Comparison of ENCODE assay signal across 13 mouse cellular contexts in the genomic region with DNA sequence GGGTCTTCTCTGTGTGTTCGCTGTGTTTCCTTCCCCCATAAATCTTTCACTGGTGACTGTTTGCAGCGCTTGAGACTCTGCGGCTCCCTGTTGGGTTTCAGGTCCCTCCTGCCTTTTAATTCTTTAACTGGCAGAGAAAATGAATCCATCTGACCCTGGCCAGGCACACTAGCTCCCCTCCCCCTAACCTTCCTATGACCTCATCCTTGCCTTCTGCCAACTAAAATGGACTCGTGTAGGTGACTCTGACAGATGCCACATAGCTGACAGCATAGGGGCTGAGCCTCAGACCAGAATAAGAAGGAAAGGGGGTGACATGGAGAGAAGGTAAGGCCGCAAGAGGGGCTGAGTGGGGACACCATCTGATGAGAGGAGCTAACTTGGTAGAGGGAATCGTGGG. TPM values are rescaled to one million over a fixed set of nuclear protein-coding genes. Genes with fewer than 3 reads are reported as not detected.
A peak's percentile ranks its signal among the peaks of the same experiment; 100 is the strongest.
DNase-seq lines count a peak whose midpoint lies in the region; ATAC-seq and TF ChIP-seq lines count a peak whose summit lies in the region.
"Had no signal": no experiment of that assay in that cellular context is flagged by ENCODE, and none has a peak within 500 bp of the region (broad histone marks: within the 10 kb centered on the region; RNA-seq: fewer than 3 reads in every experiment).

No protein-coding gene starts in this region.

- no peaks in the 10 kb centered on the region for H3K4me1 ChIP-seq in hindbrain, postnatal 0 days (ENCODE audit: insufficient read depth, low read length)
- peaks cover 54% of the 10 kb centered on the region for H3K4me1 ChIP-seq in hindbrain, embryonic 10.5 days (replicated peaks)
- peaks cover 55% of the 10 kb centered on the region for H3K4me1 ChIP-seq in limb, embryonic 13.5 days

- no peak for TF ChIP-seq CTCF in hindbrain, postnatal 0 days (IDR thresholded peaks at IDR 0.05; ENCODE audit: low read depth)

- WGBS in hindbrain, postnatal 0 days = 55% methylated on average over 6 of the region's 6 CpGs
- WGBS in hindbrain, embryonic 10.5 days = 70% methylated on average over 6 of the region's 6 CpGs
- WGBS in limb, embryonic 13.5 days = 27% methylated on average over 6 of the region's 6 CpGs

- no peak overlapping the region for H3K4me2 ChIP-seq in hindbrain, postnatal 0 days (ENCODE audit: low read depth, low read length)
- no peak overlapping the region for H3K4me2 ChIP-seq in limb, embryonic 13.5 days (replicated peaks)
- H3K4me2 ChIP-seq: forebrain, embryonic 12.5 days had no signal

- no peak overlapping the region for H3K4me3 ChIP-seq in hindbrain, postnatal 0 days (ENCODE audit: low read length)
- H3K4me3 ChIP-seq in hindbrain, embryonic 10.5 days = no peak overlapping the region
- no peak overlapping the region for H3K4me3 ChIP-seq in limb, embryonic 13.5 days
- H3K4me3 ChIP-seq: forebrain, embryonic 12.5 days had no signal

- no peaks in the 10 kb centered on the region; the same call in 1 of the 2 replicates for H3K36me3 ChIP-seq in hindbrain, postnatal 0 days (ENCODE audit: insufficient read depth, low read length)
- H3K36me3 ChIP-seq in hindbrain, embryonic 10.5 days = peaks cover 18% of the 10 kb centered on the region
- peaks cover 9% of the 10 kb centered on the region for H3K36me3 ChIP-seq in limb, embryonic 13.5 days

- ATAC-seq in hindbrain, postnatal 0 days = no peak; the same call in 1 of the 2 replicates
- no peak for ATAC-seq in limb, embryonic 13.5 days (ENCODE audit: low FRiP score, low read depth)

- H3K9me3 ChIP-seq in hindbrain, postnatal 0 days (ENCODE audit: low read length) = no peaks in the 10 kb centered on the region
- H3K9me3 ChIP-seq in hindbrain, embryonic 10.5 days = no peaks in the 10 kb centered on the region
- H3K9me3 ChIP-seq in limb, embryonic 13.5 days = no peaks in the 10 kb centered on the region
- H3K9me3 ChIP-seq: forebrain, embryonic 12.5 days had no signal

- DNase-seq in hindbrain, postnatal 0 days (ENCODE audit: low spot score) = peak; percentile 23
- DNase-seq in hindbrain, embryonic 10.5 days (ENCODE audit: low spot score) = no peak
- DNase-seq in adrenal gland, postnatal 10 days = peak; percentile 69
- DNase-seq in embryo, embryonic 11 days = peak; percentile 51
- DNase-seq in yolk sac, embryonic 10.5 days (ENCODE audit: low spot score) = no peak
- DNase-seq in gastrocnemius, postnatal 36 days = no peak
- DNase-seq: cerebellum, postnatal 36 days; gastrocnemius, postnatal 25 days; kidney, postnatal 4 days; retina, postnatal 1 day; thymus, postnatal 25 days had no signal

- no peaks in the 10 kb centered on the region for H3K27me3 ChIP-seq in hindbrain, postnatal 0 days (ENCODE audit: insufficient read depth, low read length)
- no peaks in the 10 kb centered on the region for H3K27me3 ChIP-seq in hindbrain, embryonic 10.5 days (ENCODE audit: insufficient read depth, poor library complexity, severe bottlenecking)
- H3K27me3 ChIP-seq in limb, embryonic 13.5 days = no peaks in the 10 kb centered on the region
- H3K27me3 ChIP-seq: forebrain, embryonic 12.5 days had no signal

- H3K27ac ChIP-seq in hindbrain, postnatal 0 days = no peak overlapping the region
- H3K27ac ChIP-seq in hindbrain, embryonic 10.5 days = no peak overlapping the region
- H3K27ac ChIP-seq in limb, embryonic 13.5 days = peak overlapping the region; percentile 28; the same call in 1 of the 2 replicates
- H3K27ac ChIP-seq: forebrain, embryonic 12.5 days had no signal

- intact Hi-C loops in gastrocnemius, postnatal 36 days (cut with DNase I) = no loop called here

- H3K9ac ChIP-seq in hindbrain, postnatal 0 days (replicated peaks; ENCODE audit: low read length) = no peak overlapping the region
- no peak overlapping the region for H3K9ac ChIP-seq in limb, embryonic 13.5 days
- H3K9ac ChIP-seq: forebrain, embryonic 12.5 days had no signal

RNA-seq across cellular contexts. Expression of a gene that starts 31.3 kb away (rescaled TPM):
- 62.2 and 62.8 TPM in 2 replicates for total RNA-seq in hindbrain, postnatal 0 days (2014; rRNA removed)
- 11.5 and 12.2 TPM in 2 replicates for polyA plus RNA-seq in hindbrain, postnatal 0 days (2015; fragmentation: Nextera tagmentation; extraction: Ambion mirVana)
- polyA plus RNA-seq in hindbrain, embryonic 10.5 days (2016; fragmentation: Nextera tagmentation; extraction: Ambion mirVana) = 13.9 and 20.1 TPM in 2 replicates
- total RNA-seq in adrenal gland, postnatal 10 days (2021) = 10 to 100 TPM; 29.1 to 36.5 TPM
- polyA plus RNA-seq in limb, embryonic 13.5 days (2015; fragmentation: Nextera tagmentation; extraction: Ambion mirVana) = 12.9 and 17.2 TPM in 2 replicates
- 1 to 10 TPM; 4.9 to 5.2 TPM for total RNA-seq in gastrocnemius, postnatal 36 days (2021)

Comparison
In these comparisons a context has a peak if more than half of its experiments do, and no peak if none do; other contexts are left out.
1. DNase-seq: peak in hindbrain, postnatal 0 days (single experiment), adrenal gland, postnatal 10 days (single experiment) and embryo, embryonic 11 days (single experiment); none in hindbrain, embryonic 10.5 days (single experiment), yolk sac, embryonic 10.5 days (single experiment) and gastrocnemius, postnatal 36 days (0 of 2).
2. RNA of a gene that starts 31.3 kb away (total RNA-seq): 62.2 to 62.8 TPM in hindbrain, postnatal 0 days and 29.1 to 36.5 TPM in adrenal gland, postnatal 10 days; 4.9 to 5.2 TPM in gastrocnemius, postnatal 36 days; every median in the first group is over 4 times any median in the second.